Mouse (Mus musculus) erythroblast, embryonic 14.5 days (primary cell): ENCODE measurements around the gene Tango6.

ENCODE experiments used
- GATA1 ChIP-seq: IDR thresholded peaks from 2 replicates; pipeline ENCODE4 v1.6.1; 2012; ENCODE audit warnings: low read length, inconsistent platforms, mixed read lengths
- TAL1 ChIP-seq: IDR thresholded peaks from 3 replicates; pipeline ENCODE4 v1.6.1; 2012; ENCODE audit warnings: low read length, inconsistent platforms, mixed read lengths

DNA sequence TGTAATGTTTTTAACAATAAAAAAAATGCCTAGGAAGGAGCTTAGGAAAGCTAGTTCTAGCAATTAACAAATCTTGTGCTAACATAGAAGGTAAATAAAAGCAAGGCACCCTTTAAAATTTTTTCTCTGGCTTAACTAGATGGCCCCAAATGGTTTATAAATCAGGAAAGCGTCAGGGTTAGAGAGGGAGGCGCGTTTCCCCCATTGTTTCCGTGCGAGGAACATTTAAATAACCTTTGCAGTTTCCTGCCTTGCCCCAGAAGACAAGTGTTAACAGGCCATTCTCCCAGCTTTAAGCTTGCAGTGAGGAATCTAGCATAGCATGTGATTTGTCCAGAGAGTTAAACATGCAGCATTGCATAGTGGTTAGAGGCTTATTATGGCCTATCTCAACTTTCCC is 50.1 kb downstream of the Tango6 start:
- TF ChIP-seq GATA1 (no peak), TAL1 (no peak)
